Mouse (Mus musculus) splenic B cell, adult 2 months (primary cell): ENCODE data around the gene Aim2.
"Not testable (repeated sequence)": the region's sequence is repeated elsewhere in the genome, so short reads cannot be mapped to it uniquely, and the experiment has no call there.

Source experiments
- DNase-seq: peaks from one replicate; pipeline ENCODE4 v3.0.0-alpha.2; 2011; ENCODE audit warnings: low read depth, low spot score
- H3K27me3 ChIP-seq: 2 replicates; pipeline ENCODE4 v1.6.1; 2012; ENCODE audit warnings: mild to moderate bottlenecking, low read length, moderate library complexity, mixed read lengths; ENCODE audit not compliant: control insufficient read depth, poor library complexity, insufficient read depth, severe bottlenecking
- H3K36me3 ChIP-seq: 2 replicates; pipeline ENCODE4 v1.6.1; 2012; ENCODE audit warnings: mild to moderate bottlenecking, low read length, moderate library complexity, mixed read lengths; ENCODE audit not compliant: control insufficient read depth, poor library complexity, insufficient read depth, severe bottlenecking

Aim2 gene

GRCm38 (mm10) chr1:173350372-173350957 is at the start of gene Aim2:
TSS of gene Aim2 (plus strand) at chr1:173350879.
- H3K27me3 ChIP-seq = no peaks in the 10 kb centered on the region
- no peak for DNase-seq
- no peaks in the 10 kb centered on the region for H3K36me3 ChIP-seq

DNA sequence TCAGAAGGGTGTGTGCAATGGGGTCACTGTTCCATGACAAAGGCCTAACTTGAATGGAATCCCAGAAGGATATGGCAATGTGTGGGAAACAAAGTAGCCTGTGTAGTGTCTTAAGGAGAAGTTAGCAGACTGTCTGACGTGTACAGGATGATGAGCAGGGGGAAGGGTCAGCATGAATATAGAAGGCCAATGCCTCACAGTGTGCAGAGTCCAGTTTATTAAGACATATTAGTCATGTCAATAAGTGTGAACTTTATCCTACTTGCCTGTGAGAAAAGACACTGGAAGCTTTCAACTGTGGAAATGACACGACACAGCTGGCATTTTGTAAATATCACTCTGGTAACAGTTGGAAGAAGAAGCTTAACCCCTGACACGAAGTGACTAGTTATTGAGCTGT is 47.9 kb upstream of the Aim2 start:
- H3K27me3 ChIP-seq, DNase-seq, H3K36me3 ChIP-seq: not testable (repeated sequence)

DNA sequence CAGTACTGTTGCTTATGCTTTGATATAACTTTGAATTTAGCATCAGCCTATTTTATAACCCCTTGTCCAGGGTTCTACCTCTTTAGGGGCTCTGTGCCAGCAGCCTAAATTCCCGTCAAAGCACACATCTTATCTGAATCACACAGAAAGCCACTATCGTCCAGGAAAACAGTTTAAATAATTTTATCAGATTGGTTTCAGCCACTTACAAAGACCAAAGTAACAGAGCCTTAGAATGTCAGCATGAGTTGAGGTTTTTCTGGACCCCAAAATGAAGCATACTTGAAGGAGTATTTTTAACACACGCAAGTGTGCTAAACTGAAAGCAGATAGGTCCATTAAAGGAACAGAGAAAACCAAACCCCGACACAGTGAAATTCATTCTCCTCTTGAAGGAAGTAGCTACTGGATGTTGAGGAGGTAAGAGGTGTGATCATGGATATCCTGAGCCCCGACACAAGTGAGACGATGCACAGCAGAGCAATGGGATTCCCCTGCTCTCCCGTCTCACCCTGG is 37.1 kb upstream of the Aim2 start:
- H3K36me3 ChIP-seq, H3K27me3 ChIP-seq, DNase-seq: not testable (repeated sequence)

GRCm38 (mm10) chr1:173315725-173316124 is 35.0 kb upstream of the Aim2 start:
- H3K36me3 ChIP-seq = no peaks in the 10 kb centered on the region
- no peak for DNase-seq

GRCm38 (mm10) chr1:173317925-173318477 is 32.7 kb upstream of the Aim2 start:
- Histone ChIP-seq H3K27me3 (no peaks in the 10 kb centered on the region), H3K36me3 (no peaks in the 10 kb centered on the region)
- no peak for DNase-seq

More at GRCm38 (mm10) chr1:173315725-173316124, 35.0 kb upstream of the Aim2 start:
- no peaks in the 10 kb centered on the region for H3K27me3 ChIP-seq

DNA sequence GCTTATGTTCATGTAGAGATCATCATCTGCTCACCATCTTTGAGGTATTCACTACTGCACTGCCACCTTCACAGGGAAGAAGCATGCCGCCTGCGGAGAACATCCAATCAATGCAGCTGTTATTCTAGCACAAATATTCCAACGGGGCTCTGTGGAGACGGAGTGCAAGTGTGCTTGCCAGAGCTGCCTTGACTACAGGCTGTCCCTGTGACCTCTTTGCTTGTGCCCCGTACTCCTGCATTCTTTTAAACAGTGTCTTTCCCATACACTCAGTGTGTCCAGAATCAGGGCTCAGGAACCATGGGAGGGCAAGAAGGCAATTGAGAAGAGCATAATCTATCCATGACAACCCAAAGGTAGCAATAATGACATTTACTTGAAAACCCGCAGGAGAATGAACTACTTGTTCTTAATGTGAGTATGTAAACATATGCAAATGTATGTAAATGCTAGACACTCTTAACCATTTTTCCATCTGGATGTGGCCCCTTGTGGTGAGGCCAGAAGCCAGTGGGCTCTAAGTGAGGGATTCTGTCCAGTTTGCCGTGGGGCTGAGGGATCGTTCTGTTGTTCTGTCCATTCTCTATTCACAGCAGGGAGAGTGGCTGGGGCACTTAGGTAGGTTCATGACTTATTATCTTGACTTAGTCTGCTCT is 29.0 kb upstream of the Aim2 start:
- Histone ChIP-seq H3K27me3 (no peaks in the 10 kb centered on the region), H3K36me3 (no peaks in the 10 kb centered on the region)
- no peak for DNase-seq

- Histone ChIP-seq H3K27me3 (no peaks in the 10 kb centered on the region), H3K36me3 (no peaks in the 10 kb centered on the region)
- no peak for DNase-seq
These were observed 28.4 kb upstream of the Aim2 start for GRCm38 (mm10) chr1:173322249-173322627.

DNA sequence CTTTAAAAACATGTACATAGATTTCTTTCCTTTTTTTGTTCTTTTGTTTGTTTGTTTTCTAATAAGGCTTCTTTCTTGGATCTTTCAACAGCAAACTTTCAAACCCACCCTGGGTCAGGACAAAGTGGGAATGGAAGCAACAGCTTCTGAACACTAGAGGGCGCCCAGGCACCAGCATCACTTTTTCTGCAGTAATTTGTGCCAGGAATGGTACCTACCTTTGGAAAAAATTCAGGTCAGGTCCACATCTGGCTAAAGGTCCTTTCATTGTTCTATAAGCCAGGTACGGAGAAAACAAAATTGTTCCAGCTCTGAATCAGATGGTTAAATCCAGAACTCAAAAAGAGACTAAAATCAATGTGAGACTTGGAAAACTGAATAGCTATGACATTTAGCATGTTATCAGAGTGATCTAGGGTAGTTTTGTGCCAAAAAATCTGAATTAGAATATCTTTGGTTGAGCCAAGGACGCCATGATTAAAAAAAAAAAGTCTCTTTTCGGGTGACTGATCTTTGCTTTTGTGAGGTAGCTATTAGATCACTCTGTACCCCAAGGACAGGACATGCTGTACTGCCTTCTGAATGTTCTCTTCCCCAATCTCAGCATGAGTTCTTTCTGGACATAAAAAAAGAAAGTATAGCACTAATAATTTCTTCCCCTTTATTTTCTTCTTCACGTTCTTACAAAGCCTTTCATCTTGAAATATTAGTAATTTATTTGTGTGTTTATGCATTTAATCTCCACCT is 26.7 kb upstream of the Aim2 start:
- no peaks in the 10 kb centered on the region for H3K27me3 ChIP-seq
- DNase-seq = peak; percentile 48
- H3K36me3 ChIP-seq = no peaks in the 10 kb centered on the region

DNA sequence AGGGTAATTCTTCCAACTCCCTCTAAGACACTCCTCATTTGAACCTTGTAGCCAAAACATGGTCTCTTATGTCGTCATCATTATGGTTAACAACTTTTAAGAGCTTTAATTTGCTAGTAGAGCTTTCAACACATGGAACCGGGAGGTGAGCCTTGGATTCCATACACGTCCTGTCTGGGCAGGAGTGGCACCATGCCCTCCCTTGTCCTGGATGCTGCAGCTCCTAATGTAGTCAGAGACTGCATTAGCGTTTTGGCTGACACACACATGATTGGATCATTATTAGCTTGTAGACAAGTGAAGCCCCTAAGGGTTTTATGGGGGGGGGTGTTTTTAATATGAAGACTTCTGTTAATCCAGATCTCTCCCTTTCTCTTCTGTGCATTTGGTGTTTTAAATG is 25.7 kb upstream of the Aim2 start:
- H3K36me3 ChIP-seq = no peaks in the 10 kb centered on the region
- no peaks in the 10 kb centered on the region for H3K27me3 ChIP-seq
- DNase-seq = no peak

DNA sequence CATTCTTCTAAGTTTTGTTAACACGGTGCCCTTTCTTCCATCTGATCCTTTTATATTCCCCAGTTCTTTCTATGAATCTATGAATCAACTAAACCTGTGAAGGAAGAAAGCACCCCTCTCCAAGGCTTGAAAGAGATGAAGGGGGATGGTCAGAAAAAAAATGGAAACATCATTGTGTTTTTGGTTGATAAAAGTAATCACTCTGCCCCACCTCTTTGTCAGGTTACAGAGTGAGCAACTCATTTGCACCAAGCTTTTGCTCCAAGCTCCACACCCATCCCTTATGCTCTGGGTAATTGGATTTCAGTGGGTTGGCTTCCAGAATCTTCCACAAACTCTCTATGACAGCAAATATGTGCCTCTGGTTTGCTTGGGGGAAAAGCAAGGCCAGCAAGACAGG is 25.3 kb upstream of the Aim2 start:
- Histone ChIP-seq H3K36me3 (no peaks in the 10 kb centered on the region), H3K27me3 (no peaks in the 10 kb centered on the region)
- DNase-seq = no peak

GRCm38 (mm10) chr1:173326552-173326951 is 24.1 kb upstream of the Aim2 start:
- no peaks in the 10 kb centered on the region for H3K27me3 ChIP-seq
- DNase-seq = no peak
- H3K36me3 ChIP-seq = no peaks in the 10 kb centered on the region

GRCm38 (mm10) chr1:173328446-173328845 is 22.2 kb upstream of the Aim2 start:
- no peaks in the 10 kb centered on the region for H3K36me3 ChIP-seq
- H3K27me3 ChIP-seq = no peaks in the 10 kb centered on the region
- DNase-seq = no peak

- DNase-seq = no peak
- H3K27me3 ChIP-seq = no peaks in the 10 kb centered on the region
- no peaks in the 10 kb centered on the region for H3K36me3 ChIP-seq
These were observed 21.5 kb upstream of the Aim2 start for GRCm38 (mm10) chr1:173329185-173329584.

- no peak for DNase-seq
- no peaks in the 10 kb centered on the region for H3K27me3 ChIP-seq
These were observed 20.9 kb upstream of the Aim2 start for GRCm38 (mm10) chr1:173329743-173330142.

GRCm38 (mm10) chr1:173332418-173332817 is 18.3 kb upstream of the Aim2 start:
- no peak for DNase-seq
- no peaks in the 10 kb centered on the region for H3K36me3 ChIP-seq
- no peaks in the 10 kb centered on the region for H3K27me3 ChIP-seq

More at GRCm38 (mm10) chr1:173329743-173330142, 20.9 kb upstream of the Aim2 start:
- no peaks in the 10 kb centered on the region for H3K36me3 ChIP-seq
